Mouse (Mus musculus): Measurements from ENCODE around the gene Lrch1. TPM values are rescaled to one million over a fixed set of nuclear protein-coding genes. Genes with fewer than 3 reads are reported as not detected.
A peak's percentile ranks its signal among the peaks of the same experiment; 100 is the strongest.

The Lrch1 gene
- polyA plus RNA-seq, 1 experiment from 2014 or later, result 20.8 TPM

DNA sequence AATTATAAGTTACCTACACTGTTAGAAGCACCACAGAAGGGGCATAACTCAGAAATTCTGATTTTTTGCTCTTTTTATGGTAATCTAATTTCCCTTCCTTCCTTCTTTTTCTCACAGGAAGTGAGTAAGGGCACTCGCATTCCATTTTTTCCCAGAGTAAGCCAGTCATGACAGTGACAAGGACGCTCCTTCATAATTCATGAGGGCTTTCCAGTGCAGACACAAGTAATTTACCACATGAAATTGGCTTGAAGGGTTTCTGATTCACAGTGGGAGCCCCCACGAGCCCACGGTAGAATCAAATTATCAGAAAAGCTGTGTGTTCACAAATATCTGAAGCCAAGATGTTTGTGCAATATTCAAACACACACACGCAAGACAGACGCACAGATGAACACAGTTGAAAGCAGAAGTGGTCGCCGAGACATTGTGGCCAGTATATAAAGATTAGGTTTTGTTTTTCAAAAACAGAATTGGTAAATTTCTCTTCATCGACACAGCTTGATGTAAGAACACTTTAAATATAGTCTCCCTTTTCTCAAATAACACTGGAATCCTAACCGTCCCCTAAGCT is 173.5 kb downstream of the Lrch1 start:
- H3K9me3 ChIP-seq (replicated peaks), result no peaks in the 10 kb centered on the region
- H3K9ac ChIP-seq, result no peak overlapping the region
- peaks cover 60% of the 10 kb centered on the region for H3K36me3 ChIP-seq
- H3K4me2 ChIP-seq, result no peak overlapping the region
- ATAC-seq (replicated peaks; ENCODE audit: low FRiP score), result no peak
- H3K4me3 ChIP-seq (replicated peaks), result no peak overlapping the region
- no peaks in the 10 kb centered on the region for H3K27me3 ChIP-seq
- H3K4me1 ChIP-seq, result no peaks in the 10 kb centered on the region
- WGBS, result 79% methylated on average over 10 of the region's 10 CpGs
- H3K27ac ChIP-seq, result no peak overlapping the region

DNA sequence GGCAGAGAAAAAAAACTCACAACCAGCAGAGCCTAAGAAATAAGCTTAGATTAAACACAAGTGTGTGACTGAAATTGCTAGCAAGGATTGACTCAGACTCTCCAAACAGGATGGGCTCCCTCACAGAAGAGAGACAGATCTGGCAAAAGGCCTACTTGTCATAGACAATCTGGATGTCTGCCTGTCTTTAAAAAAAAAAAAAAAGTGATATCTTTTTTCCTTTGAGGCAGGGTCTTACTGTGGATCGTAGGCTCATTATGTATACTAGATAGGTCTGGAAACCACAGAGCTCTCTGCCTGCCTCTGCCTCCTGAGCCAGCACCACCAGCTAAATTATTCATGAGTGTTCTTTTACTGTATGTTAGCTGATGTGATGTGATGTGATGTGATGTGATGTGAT is 179.8 kb downstream of the Lrch1 start:
- H3K27ac ChIP-seq, result no peak overlapping the region
- H3K9ac ChIP-seq, result no peak overlapping the region
- H3K4me2 ChIP-seq, result no peak overlapping the region
- H3K4me1 ChIP-seq, result no peaks in the 10 kb centered on the region
- 86% methylated on average over 1 of the region's 1 CpGs for WGBS
- no peak overlapping the region for H3K4me3 ChIP-seq (replicated peaks)
- peaks cover 57% of the 10 kb centered on the region for H3K36me3 ChIP-seq
- H3K27me3 ChIP-seq, result no peaks in the 10 kb centered on the region
- H3K9me3 ChIP-seq (replicated peaks), result no peaks in the 10 kb centered on the region
- no peak for ATAC-seq (replicated peaks; ENCODE audit: low FRiP score)

DNA sequence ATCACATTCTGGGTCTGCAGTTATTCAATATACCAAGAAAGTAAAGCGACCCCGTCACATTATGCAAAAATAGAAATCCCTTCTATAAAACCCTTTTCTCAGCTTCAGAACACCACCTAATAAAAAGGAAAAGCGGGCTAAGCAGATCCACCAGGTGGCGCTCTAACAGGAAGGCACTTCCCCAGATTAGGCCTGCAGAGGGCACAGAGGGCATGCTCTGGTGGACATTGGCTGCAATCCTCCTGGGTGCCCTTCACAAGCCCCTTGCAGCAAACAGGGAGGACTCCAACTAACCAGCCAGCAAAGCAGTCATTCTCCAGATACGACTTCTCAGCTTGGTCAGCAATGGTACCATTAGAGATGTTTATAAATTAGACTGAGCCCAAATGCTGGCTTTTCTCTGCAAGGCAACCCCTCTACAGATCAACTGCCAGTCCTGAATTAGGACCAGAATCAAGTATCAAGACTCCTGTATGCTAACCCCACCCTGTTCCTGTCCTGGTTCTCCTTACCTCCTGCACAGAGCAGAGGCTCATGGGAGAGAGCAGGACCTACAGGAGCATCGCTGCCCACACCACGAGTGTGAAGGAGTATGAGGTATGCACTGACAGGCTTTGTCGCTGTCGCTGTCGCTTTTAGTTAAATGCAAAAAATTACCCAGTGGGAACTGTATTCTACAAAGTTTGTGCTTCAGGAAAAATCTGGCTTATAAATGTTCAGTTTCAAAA is 183.3 kb downstream of the Lrch1 start:
- H3K27me3 ChIP-seq, result no peaks in the 10 kb centered on the region
- no peak overlapping the region for H3K4me2 ChIP-seq
- peaks cover 35% of the 10 kb centered on the region for H3K36me3 ChIP-seq
- H3K27ac ChIP-seq, result no peak overlapping the region
- H3K4me3 ChIP-seq (replicated peaks), result no peak overlapping the region
- peak; percentile 46; the same call in 1 of the 2 replicates for ATAC-seq (replicated peaks; ENCODE audit: low FRiP score)
- no peaks in the 10 kb centered on the region for H3K9me3 ChIP-seq (replicated peaks)
- H3K9ac ChIP-seq, result no peak overlapping the region
- WGBS, result 60% methylated on average over 10 of the region's 10 CpGs
- H3K4me1 ChIP-seq, result no peaks in the 10 kb centered on the region

DNA sequence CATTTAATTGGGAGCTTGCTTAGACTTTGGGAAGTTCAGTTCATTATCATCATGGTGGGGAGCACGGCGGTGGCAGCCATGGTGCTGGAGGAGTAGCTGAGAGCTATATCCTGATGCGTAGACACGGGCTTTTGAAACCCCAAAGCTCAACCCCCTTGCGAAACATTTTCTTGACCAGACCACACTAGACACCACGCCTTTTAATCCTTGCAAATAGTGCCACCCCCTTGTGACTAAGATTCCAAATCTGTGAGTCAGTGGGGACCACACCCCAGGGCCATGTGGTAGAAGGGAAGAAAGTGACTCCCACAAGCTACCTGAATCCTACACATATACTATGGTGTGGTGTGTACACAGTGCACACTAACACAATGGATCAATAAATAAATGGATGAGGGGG is 210.8 kb downstream of the Lrch1 start:
- H3K9me3 ChIP-seq (replicated peaks), result no peaks in the 10 kb centered on the region
- no peaks in the 10 kb centered on the region for H3K27me3 ChIP-seq
- no peak overlapping the region for H3K4me2 ChIP-seq
- H3K4me1 ChIP-seq, result peaks cover 18% of the 10 kb centered on the region
- 98% methylated on average over 6 of the region's 6 CpGs for WGBS
- H3K9ac ChIP-seq, result no peak overlapping the region
- H3K36me3 ChIP-seq, result peaks cover 64% of the 10 kb centered on the region
- no peak for ATAC-seq (replicated peaks; ENCODE audit: low FRiP score)
- no peak overlapping the region for H3K27ac ChIP-seq
- no peak overlapping the region for H3K4me3 ChIP-seq (replicated peaks)

DNA sequence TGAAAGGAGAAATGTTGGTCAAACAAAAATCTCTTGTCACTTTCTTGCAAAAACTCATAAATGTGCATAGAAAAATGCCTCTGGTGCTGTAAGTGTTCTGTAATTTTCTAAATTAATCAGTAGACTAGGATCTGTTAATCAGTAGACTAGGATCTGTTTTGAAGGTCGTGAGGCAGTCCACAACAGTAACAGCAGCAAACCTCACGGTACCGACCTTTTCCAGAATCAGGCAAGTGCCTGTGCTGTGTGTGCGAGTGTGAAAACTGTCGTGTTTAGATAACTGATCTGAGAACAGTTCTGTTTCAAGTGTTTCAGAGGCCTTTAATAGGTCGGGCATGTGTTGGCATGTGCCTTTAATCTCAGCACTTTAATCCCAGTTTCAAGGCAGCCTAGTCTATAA is 212.2 kb downstream of the Lrch1 start:
- no peak for ATAC-seq (replicated peaks; ENCODE audit: low FRiP score)
- H3K36me3 ChIP-seq, result peaks cover 51% of the 10 kb centered on the region
- no peak overlapping the region for H3K27ac ChIP-seq
- H3K4me3 ChIP-seq (replicated peaks), result no peak overlapping the region
- H3K9ac ChIP-seq, result no peak overlapping the region
- H3K4me1 ChIP-seq, result peaks cover 21% of the 10 kb centered on the region
- H3K4me2 ChIP-seq, result 0 out of 2 replicates have a peak overlapping the region, but pooled peaks have one; percentile 9
- WGBS, result 73% methylated on average over 6 of the region's 6 CpGs
- no peaks in the 10 kb centered on the region for H3K9me3 ChIP-seq (replicated peaks)
- H3K27me3 ChIP-seq, result no peaks in the 10 kb centered on the region

DNA sequence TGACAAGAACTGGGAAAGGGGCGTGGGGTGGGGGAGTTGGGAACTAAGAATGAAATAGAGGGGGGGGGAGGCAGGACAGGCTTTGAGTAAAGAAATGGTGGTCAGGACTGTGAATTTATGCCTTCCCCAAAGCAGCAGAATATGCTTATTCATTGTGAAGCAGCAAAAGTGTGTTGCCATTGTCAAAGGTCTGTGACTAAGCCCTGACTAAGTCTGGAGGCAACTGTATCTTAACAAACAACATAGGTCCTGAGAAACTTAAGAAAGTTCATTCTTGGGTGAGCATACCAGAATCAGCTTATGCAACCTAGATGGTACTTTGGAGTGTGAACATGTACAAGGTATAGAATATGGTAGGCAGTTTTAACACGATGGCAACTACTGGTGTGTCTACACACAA is 214.3 kb downstream of the Lrch1 start:
- Histone ChIP-seq H3K9ac (peak overlapping the region; percentile 27; the same call in 1 of the 2 replicates), H3K27me3 (no peaks in the 10 kb centered on the region), H3K27ac (no peak overlapping the region), H3K4me1 (peaks cover 21% of the 10 kb centered on the region), H3K4me2 (peak overlapping the region; percentile 66), H3K4me3 (replicated peaks) (peak overlapping the region; percentile 88), H3K36me3 (peaks cover 31% of the 10 kb centered on the region), H3K9me3 (replicated peaks) (no peaks in the 10 kb centered on the region)
- WGBS, result 56% methylated on average over 2 of the region's 2 CpGs
- ATAC-seq (replicated peaks; ENCODE audit: low FRiP score), result no peak

DNA sequence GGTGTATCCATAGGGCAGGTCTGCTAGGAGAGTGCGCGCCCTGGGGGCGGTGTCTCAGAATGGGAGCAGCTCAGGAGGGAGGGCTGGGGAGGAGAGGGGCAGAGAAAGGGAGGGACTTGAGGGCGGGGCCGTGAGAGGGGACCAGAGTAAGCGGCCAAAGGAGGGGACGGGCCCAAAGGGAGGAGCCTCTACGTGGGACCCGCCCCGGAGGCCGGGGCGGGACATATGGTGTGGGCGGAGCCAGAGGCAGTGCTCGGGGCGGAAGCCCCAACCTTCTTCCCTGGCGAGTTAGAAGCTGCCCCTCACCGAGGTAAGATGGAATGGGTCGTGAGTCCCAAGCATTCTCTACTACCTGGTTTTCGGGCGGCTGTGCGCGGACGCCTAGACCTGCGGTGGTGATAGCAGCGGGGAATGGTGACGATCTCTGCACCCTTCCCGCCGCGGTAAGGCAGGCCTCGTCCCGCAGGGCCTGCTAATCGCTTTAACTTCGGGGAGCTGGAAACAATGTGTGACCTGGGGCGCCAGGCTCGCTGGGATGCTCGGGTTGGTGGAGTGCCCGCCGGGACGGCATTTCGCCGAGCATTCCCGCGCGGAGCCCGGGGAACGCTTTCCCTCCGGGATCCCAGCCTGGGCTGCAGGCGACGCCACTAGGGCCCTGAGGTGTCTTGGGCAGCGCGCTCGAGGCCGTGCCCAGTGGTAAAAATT is 215.4 kb downstream of the Lrch1 start, which contains the start of gene Esd:
Gene Esd, plus strand, starts transcription at position 219 of the 705 bp plus-strand sequence.
- H3K27me3 ChIP-seq, result no peaks in the 10 kb centered on the region
- peak; percentile 98 for ATAC-seq (replicated peaks; ENCODE audit: low FRiP score)
- H3K4me3 ChIP-seq (replicated peaks), result peak within 1 kb of the TSS; percentile 88
- H3K36me3 ChIP-seq, result peaks cover 19% of the 10 kb centered on the region
- WGBS, result under 1% methylated on average over 53 of the region's 53 CpGs
- no peaks in the 10 kb centered on the region for H3K9me3 ChIP-seq (replicated peaks)
- peak within 1 kb of the TSS; percentile 66 for H3K4me2 ChIP-seq
- H3K9ac ChIP-seq, result peak within 1 kb of the TSS; percentile 89
- H3K27ac ChIP-seq, result peak within 1 kb of the TSS; percentile 95
- peaks cover 23% of the 10 kb centered on the region for H3K4me1 ChIP-seq

DNA sequence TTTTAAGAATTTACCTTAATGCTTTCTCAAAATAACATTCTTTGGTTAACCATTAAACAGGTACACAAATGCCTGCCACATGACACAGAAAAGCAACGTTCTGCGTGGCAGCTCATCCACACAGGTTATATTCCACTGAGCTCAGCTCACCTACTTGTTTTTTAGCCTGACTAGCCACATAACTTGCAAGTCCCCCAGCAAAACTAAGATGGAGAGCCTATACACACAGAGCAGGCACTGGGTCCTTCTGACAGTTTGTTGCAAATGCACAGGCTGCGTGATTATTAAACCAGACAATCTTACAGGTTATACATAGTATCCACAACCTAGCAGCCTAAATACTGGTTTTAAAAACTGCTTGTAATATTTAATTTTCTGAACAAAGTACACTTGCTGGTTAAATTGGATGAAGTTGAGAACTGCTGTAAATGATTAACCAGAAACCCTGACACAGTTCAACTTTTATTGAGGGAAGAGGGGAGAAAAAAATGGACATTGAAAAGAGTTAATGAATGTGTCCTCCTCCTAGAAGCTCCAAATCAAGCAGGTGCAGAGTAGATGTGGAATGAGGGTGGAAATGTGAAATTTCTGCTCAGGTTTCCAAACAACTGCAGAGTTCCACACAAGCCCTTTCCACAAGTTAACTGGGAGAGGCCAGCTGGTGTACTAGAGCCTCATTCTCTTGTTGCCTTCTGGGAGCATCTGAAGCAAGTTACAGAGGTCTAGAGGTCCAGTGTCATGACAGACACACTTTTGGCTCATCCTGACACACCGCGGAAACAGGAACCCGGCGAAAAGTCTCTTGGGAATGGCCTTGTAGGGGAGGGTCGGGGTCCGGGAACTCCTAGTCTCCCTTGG is 216.2 kb downstream of the Lrch1 start:
- 23% methylated on average over 9 of the region's 9 CpGs for WGBS
- peak overlapping the region; percentile 66 for H3K4me2 ChIP-seq
- no peak for ATAC-seq (replicated peaks; ENCODE audit: low FRiP score)
- peaks cover 26% of the 10 kb centered on the region for H3K4me1 ChIP-seq
- H3K4me3 ChIP-seq (replicated peaks), result peak overlapping the region; percentile 88
- H3K27me3 ChIP-seq, result no peaks in the 10 kb centered on the region
- H3K9ac ChIP-seq, result peak overlapping the region; percentile 39; the same call in 1 of the 2 replicates
- H3K36me3 ChIP-seq, result peaks cover 11% of the 10 kb centered on the region
- H3K27ac ChIP-seq, result peak overlapping the region; percentile 95
- no peaks in the 10 kb centered on the region for H3K9me3 ChIP-seq (replicated peaks)

DNA sequence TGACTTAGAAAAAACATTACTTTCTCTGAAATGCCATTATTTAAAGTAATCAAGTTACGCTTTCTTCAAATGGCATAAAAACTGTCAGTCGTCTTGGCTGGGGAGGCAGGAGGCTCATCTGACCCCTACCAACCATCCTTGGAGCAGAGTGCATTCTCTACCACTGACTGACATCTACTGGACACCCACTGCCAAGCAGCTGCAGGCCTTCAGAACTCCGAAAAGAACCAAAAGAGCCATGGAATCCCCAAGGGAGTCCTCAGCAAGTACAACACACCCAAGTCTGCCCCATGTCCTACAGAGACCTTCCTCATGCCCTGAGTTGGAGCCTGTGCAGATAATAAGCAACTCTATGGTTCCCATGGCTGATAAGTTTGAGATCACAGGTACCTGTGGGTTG is 224.1 kb downstream of the Lrch1 start:
- no peak overlapping the region for H3K27ac ChIP-seq
- no peak overlapping the region for H3K4me3 ChIP-seq (replicated peaks)
- H3K9me3 ChIP-seq (replicated peaks), result no peaks in the 10 kb centered on the region
- no peak for ATAC-seq (replicated peaks; ENCODE audit: low FRiP score)
- H3K4me2 ChIP-seq, result no peak overlapping the region
- no peak overlapping the region for H3K9ac ChIP-seq
- 63% methylated on average over 3 of the region's 3 CpGs for WGBS
- H3K4me1 ChIP-seq, result 0 out of 2 replicates have a peak, but pooled peaks cover 9% of the 10 kb centered on the region
- no peaks in the 10 kb centered on the region for H3K36me3 ChIP-seq
- no peaks in the 10 kb centered on the region for H3K27me3 ChIP-seq

DNA sequence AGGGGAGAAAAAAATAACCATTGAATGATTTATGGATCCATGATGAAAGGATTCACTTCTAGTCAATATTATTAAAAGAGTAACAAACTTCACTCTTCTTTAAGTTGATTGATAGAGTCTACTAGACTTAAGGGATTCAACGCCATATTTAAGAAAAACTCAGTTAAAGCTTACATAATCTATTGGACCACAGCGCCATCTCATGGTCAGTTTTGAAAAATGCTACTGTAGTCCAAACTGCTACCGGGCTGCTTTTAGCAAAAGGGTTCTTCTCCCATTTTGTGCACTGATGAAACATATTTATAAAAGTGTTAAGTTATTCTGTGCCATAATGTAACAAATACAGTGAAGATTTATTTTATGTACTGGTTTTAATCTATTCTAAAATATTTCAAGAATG is 238.6 kb downstream of the Lrch1 start:
- H3K27ac ChIP-seq, result no peak overlapping the region
- no peaks in the 10 kb centered on the region for H3K9me3 ChIP-seq (replicated peaks)
- no peak overlapping the region for H3K9ac ChIP-seq
- 20% methylated on average over 3 of the region's 3 CpGs for WGBS
- H3K4me3 ChIP-seq (replicated peaks), result no peak overlapping the region
- no peaks in the 10 kb centered on the region for H3K27me3 ChIP-seq
- H3K4me1 ChIP-seq, result 0 out of 2 replicates have a peak, but pooled peaks cover 1% of the 10 kb centered on the region
- H3K4me2 ChIP-seq, result no peak overlapping the region
- ATAC-seq (replicated peaks; ENCODE audit: low FRiP score), result no peak
- H3K36me3 ChIP-seq, result no peaks in the 10 kb centered on the region
